Mouse (Mus musculus): ENCODE results near the gene Zmynd11.

The Zmynd11 gene

DNA sequence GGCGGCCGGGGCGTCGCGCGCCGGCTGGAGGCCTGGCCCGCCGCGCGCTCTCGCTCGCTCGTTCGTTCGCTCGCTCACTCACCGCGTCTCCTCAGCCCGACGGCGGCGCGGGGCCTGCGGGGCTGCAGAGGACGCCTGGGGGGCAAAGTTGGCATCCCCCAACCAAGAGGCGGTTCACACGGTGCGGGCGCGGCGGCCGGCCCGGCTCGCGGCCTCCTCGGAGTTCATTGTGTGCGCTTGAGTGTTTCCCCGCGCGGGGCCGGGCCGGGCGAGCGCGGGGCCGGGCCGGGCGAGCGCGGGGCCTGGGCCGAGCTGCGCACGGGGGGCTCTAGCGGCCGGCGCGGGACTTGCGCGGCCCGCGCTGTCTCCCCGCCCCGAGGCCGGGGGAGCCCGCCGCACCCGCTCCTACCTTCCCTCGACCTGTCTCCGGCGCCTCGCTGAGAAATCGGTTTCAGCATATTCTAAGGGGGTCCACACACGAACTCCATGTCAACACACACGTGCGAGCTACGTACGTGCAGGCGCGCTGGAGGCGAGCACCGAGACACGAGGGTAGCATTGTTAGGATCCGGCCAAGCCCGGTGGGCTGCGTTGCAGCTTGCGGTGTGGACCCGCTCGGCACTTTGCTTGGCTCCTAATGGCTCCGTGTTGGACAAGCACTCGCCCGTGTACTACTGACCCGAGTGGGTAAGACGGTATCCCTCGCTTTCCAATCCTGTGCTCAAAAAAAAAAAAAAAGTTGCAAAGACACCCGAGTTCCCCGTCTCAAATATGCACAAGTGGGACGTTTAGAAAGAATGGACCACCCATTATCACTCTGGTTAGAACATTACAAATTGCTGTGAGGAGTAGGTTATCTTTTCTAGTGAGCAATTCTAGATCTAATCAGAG lies at the start of gene Zmynd11:
TSS of gene Zmynd11 (minus strand) at position 685 of the 891 bp plus-strand sequence.
- DNase-seq (ENCODE audit: low read depth, low spot score), result peak; percentile 66
- Histone ChIP-seq H3K36me3 (ENCODE audit: control insufficient read depth, insufficient read depth, low read length, poor library complexity, severe bottlenecking) (no peaks in the 10 kb centered on the region), H3K27me3 (ENCODE audit: control insufficient read depth, insufficient read depth, low read length, poor library complexity, severe bottlenecking) (no peaks in the 10 kb centered on the region)

DNA sequence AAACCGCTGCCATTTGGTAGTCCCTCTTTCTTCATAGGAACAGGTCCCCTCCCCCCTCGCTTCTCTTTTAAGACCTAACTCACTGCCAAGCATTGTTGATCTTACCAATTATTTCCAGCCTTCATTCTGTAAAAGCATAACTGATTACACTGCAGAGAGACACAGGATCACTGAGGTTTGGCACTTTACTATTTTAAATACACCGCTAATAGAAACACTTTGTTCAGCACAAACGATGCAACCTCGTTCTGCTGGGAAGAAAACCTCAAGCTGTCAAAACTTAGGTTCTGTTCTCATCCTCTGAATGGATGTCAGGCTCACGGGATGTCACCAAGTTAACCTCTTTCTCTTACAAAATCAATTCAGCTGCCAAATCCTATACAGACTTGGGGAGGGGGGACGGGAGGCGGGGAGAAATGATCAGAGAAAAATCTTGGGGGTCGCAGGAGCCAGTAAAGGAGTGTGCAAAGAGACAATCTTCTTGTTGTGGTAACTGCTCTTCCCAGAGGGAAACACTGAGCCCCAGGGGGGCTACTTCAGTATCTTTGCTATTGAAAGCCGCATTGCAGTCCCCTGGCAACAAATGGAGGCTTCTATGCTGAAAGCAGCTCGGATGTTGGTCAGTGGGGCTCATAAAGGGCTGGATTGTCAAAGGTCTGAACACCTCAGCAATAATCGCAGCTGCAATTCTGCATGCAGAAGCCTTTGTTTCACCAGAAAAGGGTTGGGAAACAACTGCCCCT lies 30.9 kb upstream of the Zmynd11 start:
- no peaks in the 10 kb centered on the region for H3K27me3 ChIP-seq (ENCODE audit: control insufficient read depth, insufficient read depth, low read length, poor library complexity, severe bottlenecking)
- DNase-seq (ENCODE audit: low read depth, low spot score), result no peak
- no peaks in the 10 kb centered on the region for H3K36me3 ChIP-seq (ENCODE audit: control insufficient read depth, insufficient read depth, low read length, poor library complexity, severe bottlenecking)

DNA sequence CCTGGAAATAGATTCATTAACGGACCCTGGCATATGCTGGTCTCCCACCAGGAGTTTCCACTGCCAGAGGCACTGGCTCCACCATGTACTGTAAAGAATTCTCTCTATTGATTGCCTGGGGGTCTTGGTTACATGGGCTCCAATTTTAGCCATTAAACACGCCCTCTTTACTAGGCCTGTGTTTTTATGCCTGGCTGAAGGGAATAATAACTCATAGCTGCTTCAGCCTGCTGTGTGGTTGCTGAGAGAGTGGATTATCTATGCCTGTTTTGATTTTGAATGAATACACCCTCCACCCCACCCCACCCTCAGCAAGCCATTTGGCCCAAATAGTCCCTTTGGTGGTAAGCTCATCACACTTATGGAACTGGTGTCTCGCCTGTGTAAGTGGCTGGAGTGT lies 20.9 kb upstream of the Zmynd11 start:
- no peaks in the 10 kb centered on the region for H3K27me3 ChIP-seq (ENCODE audit: control insufficient read depth, insufficient read depth, low read length, poor library complexity, severe bottlenecking)
- no peaks in the 10 kb centered on the region for H3K36me3 ChIP-seq (ENCODE audit: control insufficient read depth, insufficient read depth, low read length, poor library complexity, severe bottlenecking)
- DNase-seq (ENCODE audit: low read depth, low spot score), result no peak

DNA sequence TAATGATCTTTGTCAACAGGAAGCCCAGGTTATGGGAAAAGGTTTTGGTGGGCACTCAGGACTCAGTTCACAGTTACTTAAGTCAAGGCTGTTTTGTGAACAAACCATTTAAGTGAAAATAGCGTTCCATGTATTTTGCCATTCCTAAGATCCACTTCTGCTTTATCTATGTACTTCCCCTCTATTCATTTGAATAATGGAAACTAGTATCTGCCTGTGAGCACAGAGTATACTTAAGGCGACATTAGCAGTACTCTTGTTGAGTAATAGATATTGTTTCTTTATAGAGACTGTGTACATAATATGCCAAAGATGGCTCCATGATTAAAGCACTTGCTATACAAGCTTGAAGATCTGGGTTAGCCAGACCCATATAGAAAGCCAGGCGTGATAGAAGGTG lies 18.6 kb upstream of the Zmynd11 start:
- Histone ChIP-seq H3K27me3 (ENCODE audit: control insufficient read depth, insufficient read depth, low read length, poor library complexity, severe bottlenecking) (no peaks in the 10 kb centered on the region), H3K36me3 (ENCODE audit: control insufficient read depth, insufficient read depth, low read length, poor library complexity, severe bottlenecking) (no peaks in the 10 kb centered on the region)
- DNase-seq (ENCODE audit: low read depth, low spot score), result no peak

DNA sequence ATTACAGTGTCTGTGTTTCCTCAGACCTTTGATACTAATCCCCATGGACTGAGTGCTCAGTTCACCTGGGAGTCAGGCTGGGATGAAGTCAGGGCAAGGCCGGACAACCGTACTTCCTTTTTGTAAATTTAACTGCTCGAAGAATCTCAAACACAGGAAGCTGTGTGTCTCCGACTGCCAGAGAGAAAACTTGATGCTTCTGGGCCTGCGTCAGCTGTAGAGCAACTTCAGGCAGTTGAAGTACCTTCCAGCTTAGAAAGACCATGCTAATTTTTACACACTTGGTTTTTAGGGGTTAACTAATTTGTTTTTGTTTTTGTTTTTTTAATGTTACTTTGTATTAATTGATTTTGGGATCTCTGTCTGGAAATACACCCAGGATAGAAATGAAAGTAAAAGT lies 10.8 kb upstream of the Zmynd11 start:
- Histone ChIP-seq H3K27me3 (ENCODE audit: control insufficient read depth, insufficient read depth, low read length, poor library complexity, severe bottlenecking) (no peaks in the 10 kb centered on the region; the same call in 1 of the 2 replicates), H3K36me3 (ENCODE audit: control insufficient read depth, insufficient read depth, low read length, poor library complexity, severe bottlenecking) (no peaks in the 10 kb centered on the region)
- peak; percentile 47 for DNase-seq (ENCODE audit: low read depth, low spot score)

DNA sequence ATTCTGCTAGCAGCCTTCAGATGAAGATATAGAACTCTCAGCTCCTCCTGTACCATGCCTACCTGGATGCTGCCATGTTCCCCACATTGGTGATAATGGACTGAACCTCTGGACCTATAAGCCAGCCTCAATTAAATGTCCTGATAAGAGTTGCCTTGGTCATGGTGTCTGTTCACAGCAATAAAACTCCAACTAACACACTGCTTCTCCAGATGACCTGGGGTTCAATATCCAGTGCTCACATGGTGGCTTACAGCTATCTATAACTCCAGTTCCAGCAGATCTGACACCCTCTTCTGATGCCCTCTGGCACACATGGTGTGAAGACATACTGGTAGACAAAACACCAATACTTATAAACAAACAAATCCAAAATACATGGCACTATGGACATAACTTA lies 8.9 kb upstream of the Zmynd11 start:
- Histone ChIP-seq H3K36me3 (ENCODE audit: control insufficient read depth, insufficient read depth, low read length, poor library complexity, severe bottlenecking) (no peaks in the 10 kb centered on the region), H3K27me3 (ENCODE audit: control insufficient read depth, insufficient read depth, low read length, poor library complexity, severe bottlenecking) (no peaks in the 10 kb centered on the region; the same call in 1 of the 2 replicates)
- no peak for DNase-seq (ENCODE audit: low read depth, low spot score)

DNA sequence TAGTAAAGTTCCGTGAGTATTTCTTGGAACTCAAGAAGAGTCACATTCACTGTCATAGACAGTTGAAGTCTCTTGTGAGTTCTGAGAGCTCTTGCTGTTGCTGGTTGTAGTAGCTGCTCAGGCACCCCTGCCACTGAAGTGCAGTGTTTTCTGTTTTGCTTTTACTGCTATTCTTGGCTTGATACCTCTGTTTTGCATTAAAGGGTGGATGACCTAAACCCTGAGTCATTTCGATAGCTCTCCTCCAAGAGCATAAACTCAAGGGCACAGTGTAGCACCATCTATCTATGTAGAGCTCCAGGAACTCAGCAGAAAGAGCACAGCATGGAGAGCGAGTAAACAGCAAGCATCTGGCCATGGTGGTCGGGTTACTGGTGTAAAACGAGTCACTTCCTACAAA lies 2.1 kb upstream of the Zmynd11 start:
- Histone ChIP-seq H3K27me3 (ENCODE audit: control insufficient read depth, insufficient read depth, low read length, poor library complexity, severe bottlenecking) (no peaks in the 10 kb centered on the region), H3K36me3 (ENCODE audit: control insufficient read depth, insufficient read depth, low read length, poor library complexity, severe bottlenecking) (no peaks in the 10 kb centered on the region)
- DNase-seq (ENCODE audit: low read depth, low spot score), result peak; percentile 74

DNA sequence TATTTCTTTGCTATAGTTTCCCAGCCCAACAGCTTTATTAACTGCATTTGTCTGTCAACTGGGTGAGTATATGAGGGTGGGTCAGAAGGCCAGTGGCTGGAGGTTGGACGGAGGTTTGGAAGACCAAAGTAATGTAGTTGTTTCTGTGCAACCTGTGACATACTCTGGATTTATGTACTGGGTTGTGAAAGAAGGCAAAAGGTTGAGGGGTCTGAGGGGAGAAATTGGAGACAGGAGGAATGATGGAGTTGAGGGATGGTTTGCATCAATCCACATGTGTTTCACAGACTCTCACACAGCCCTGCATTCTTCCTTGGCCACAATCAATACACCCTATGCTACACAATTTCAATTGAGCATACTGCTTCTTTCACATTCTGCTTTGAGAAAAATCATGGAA lies 1.4 kb upstream of the Zmynd11 start:
- Histone ChIP-seq H3K36me3 (ENCODE audit: control insufficient read depth, insufficient read depth, low read length, poor library complexity, severe bottlenecking) (no peaks in the 10 kb centered on the region), H3K27me3 (ENCODE audit: control insufficient read depth, insufficient read depth, low read length, poor library complexity, severe bottlenecking) (no peaks in the 10 kb centered on the region)
- no peak for DNase-seq (ENCODE audit: low read depth, low spot score)

DNA sequence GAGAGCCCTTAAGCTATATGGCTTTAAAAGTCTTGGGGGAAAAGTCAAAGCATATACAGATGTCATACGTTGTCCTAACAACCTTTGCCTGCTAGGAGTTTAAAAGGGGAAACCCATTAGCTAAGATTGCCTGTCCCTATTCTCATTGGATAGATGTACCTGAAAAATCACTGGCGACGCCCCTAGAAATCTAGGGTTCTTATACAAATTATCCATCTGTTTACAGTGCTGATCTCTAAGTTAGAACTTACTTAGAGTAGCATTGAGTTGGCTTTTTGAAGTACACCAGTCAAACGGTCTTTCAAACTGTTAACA lies 364 bp upstream of the Zmynd11 start:
- Histone ChIP-seq H3K36me3 (ENCODE audit: control insufficient read depth, insufficient read depth, low read length, poor library complexity, severe bottlenecking) (no peaks in the 10 kb centered on the region), H3K27me3 (ENCODE audit: control insufficient read depth, insufficient read depth, low read length, poor library complexity, severe bottlenecking) (no peaks in the 10 kb centered on the region)
- peak; percentile 41 for DNase-seq (ENCODE audit: low read depth, low spot score)

DNA sequence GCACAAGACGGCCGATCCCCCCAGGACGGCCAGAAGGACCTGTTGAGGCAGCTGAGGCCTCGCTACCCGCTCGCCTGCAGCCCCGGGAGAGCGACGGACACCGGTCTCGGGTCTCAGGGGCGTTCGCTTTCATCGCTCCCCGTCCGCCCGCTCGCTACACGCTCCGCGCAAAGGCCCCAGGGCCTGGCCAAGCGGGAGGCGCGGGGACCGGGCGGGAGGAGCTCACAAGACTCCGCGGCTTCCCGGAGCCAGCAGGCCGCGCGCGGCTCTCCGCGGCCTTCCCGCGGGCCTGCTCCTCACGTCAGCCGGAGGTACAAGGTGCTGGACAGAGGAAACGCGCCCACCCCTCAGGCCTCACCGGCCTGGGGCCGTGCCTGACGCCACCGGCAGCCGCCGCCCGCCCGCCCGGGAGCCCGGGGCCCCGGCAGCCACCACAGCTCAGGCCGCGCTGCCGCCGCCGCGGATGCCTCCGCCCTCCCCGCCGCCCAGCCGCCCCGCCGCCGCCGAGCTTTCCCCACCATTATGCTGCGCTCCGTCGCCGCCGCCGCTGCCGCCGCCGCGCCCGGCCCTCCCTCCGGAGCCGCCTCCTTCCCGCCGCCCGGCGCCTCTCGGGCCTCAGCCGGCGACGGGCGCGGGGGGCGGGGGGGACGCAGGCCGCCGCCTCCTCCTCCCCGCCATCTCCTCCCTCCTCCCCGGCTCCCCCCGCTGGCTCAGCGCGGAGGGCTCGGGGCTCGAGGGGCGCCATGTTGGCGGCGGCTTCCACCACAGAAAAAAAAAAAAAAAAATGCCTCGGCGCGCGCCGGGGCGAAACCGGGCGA lies 1.1 kb downstream of the Zmynd11 start:
- H3K27me3 ChIP-seq (ENCODE audit: control insufficient read depth, insufficient read depth, low read length, poor library complexity, severe bottlenecking), result no peaks in the 10 kb centered on the region
- no peaks in the 10 kb centered on the region for H3K36me3 ChIP-seq (ENCODE audit: control insufficient read depth, insufficient read depth, low read length, poor library complexity, severe bottlenecking)
- peak; percentile 80 for DNase-seq (ENCODE audit: low read depth, low spot score)

DNA sequence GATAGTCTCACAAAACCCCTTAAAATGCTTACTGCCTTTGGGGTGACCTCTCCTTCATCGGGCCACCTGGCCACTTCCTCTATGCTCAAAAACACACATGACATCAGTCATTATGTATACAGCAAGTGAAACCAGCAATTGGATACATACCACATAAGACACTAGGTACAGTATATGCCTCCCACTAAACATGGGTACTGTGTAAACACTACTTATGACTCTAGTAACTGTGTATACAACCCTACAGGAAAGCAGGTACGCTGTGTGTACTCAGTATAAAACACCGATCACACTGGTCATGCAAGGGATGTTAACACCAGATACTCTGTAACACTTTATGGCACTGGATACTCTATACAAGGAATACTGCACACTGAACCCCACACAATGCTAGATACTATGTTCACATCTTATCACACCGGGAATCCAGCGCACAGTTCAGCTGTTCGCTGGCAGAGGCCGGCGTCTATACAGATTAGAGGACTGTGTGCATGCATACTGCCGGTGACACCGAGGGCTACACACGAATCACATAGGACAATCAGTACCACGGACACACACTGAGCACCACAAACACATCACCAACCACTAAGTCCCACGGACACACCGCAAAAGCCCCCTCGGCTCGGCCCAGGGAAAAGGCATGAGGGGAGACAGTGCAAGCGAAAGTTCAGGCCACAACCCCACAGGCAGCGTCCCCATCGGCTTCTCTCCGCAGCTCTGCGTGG lies 1.9 kb downstream of the Zmynd11 start:
- Histone ChIP-seq H3K27me3 (ENCODE audit: control insufficient read depth, insufficient read depth, low read length, poor library complexity, severe bottlenecking) (no peaks in the 10 kb centered on the region), H3K36me3 (ENCODE audit: control insufficient read depth, insufficient read depth, low read length, poor library complexity, severe bottlenecking) (no peaks in the 10 kb centered on the region)

DNA sequence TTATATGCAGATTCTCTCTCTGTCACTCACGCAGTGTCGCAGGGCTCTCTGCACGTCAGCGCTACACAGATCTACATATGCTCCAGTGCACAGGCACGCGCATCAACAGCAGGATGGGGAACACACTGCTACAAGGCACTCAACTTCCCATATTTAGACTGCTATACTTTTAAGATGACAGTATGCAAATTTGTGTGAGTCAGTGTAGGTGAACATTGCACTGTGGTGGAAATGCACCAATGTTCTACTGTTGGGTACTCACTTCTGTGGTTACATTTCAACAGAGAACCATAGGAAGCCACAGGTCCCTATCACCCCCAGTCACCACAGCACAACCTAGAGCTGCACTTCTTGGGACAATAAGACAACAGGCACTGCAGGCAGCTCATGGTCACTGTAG lies 5.1 kb downstream of the Zmynd11 start:
- H3K36me3 ChIP-seq (ENCODE audit: control insufficient read depth, insufficient read depth, low read length, poor library complexity, severe bottlenecking), result no peaks in the 10 kb centered on the region
- H3K27me3 ChIP-seq (ENCODE audit: control insufficient read depth, insufficient read depth, low read length, poor library complexity, severe bottlenecking), result no peaks in the 10 kb centered on the region
- peak; percentile 95 for DNase-seq (ENCODE audit: low read depth, low spot score)

More for the DNA sequence above, 1.9 kb downstream of the Zmynd11 start:
- peak; percentile 69 for DNase-seq (ENCODE audit: low read depth, low spot score)

DNA sequence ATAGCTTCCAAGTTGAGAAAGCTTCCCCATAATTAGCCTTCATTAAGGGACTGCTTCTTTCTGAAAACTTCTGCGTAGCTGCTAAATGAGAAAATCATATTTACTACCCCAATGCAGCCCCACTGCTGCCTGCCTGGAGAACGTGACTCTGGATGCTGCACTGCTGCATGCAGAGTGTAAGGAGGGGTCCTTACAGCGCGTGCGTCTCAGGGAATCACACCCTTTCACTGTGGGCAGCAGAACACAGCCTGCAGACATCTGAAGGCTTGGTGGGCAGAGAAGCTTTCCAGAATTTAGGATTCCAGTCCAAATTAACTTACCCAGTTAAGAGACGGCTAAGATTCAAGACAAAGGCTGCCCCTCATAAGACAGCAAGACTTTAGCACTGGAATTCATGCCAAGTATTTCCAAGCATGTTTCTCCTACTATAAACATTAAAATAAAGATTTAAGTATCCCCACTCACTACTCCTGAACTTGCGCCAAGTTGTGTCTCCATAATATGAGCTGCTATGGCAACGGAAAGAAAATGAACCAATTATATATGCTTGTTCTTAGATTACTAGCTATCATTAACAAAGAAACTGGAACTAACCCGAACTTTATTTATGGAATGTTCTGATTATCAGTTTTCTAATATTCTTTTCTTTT lies 7.2 kb downstream of the Zmynd11 start:
- Histone ChIP-seq H3K36me3 (ENCODE audit: control insufficient read depth, insufficient read depth, low read length, poor library complexity, severe bottlenecking) (no peaks in the 10 kb centered on the region), H3K27me3 (ENCODE audit: control insufficient read depth, insufficient read depth, low read length, poor library complexity, severe bottlenecking) (no peaks in the 10 kb centered on the region)
- DNase-seq (ENCODE audit: low read depth, low spot score), result no peak

DNA sequence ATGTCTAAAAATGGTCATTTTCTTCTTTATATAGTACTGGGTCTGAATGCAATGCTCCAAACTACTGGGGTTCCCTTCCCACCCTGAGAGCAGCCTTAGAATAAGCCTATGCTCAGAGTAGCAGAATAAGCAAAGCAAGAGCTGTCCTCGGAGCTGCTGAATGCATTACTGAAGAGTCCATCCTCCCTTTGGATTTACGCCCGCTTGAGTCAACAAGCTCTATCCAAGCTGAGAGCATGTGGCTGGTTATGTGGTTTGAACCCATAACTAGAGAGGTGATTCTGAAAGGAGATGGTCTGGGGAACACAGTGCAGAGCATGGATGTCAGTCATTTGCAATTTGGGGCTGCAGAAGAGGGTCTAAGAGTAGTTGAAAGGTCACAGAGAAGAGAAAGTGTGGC lies 11.4 kb downstream of the Zmynd11 start:
- Histone ChIP-seq H3K36me3 (ENCODE audit: control insufficient read depth, insufficient read depth, low read length, poor library complexity, severe bottlenecking) (no peaks in the 10 kb centered on the region), H3K27me3 (ENCODE audit: control insufficient read depth, insufficient read depth, low read length, poor library complexity, severe bottlenecking) (no peaks in the 10 kb centered on the region)
- no peak for DNase-seq (ENCODE audit: low read depth, low spot score)
